Mouse (Mus musculus) frontal cortex, adult (tissue): ENCODE data around the gene Traf4.
"Not testable (repeated sequence)": the region's sequence is repeated elsewhere in the genome, so short reads cannot be mapped to it uniquely, and the experiment has no call there.

Experiments
- ATAC-seq: cut with Nextera tagmentation; 2 replicates; pipeline ENCODE4 v1.9.2; 2017; ENCODE audit warnings: mild to moderate bottlenecking, moderate library complexity, mixed read lengths; ENCODE audit not compliant: low TSS enrichment

Traf4 gene

DNA sequence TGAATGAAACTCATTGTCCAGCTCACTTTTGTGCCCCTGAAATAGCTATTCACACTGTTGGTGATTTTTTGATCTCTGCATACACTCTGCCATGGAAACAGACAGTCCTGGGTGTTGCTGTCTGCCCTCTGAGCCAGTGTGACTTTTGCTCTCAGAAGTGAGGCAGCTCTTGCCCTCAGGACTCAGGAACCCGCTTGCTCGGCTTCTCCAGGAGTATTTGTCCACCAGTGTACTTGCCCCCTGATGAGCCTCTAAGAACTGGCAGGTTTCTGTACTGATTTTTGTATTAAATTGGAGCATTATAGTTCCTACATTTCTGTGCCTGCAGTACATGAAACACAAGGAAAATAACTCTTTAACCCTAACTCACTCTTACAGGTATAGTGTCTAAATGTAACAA lies 21.9 kb downstream of the Traf4 start:
- no peak for ATAC-seq

- ATAC-seq = no peak
Measured at GRCm38 (mm10) chr11:78140665-78141064, 24.7 kb downstream of the Traf4 start.

DNA sequence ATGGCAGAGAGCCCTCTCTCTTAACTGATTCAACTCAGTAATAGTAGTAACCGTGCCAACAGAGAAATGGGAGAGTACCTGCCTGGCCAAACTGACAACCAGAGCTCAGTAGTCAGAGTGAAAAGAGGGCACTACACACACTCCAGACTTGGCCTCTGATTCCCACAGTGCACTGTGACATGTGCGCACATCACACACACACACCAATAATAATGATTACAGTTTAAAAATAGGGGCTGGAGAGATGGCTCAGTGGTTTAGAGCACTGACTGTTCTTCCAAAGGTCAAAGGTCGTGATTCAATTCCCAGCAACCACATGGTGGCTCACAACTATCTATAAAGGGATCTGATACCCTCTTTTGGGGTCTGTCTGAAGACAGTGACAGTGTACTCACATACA lies 27.4 kb downstream of the Traf4 start:
- no peak for ATAC-seq

GRCm38 (mm10) chr11:78137584-78137983 lies 27.8 kb downstream of the Traf4 start:
- no peak for ATAC-seq

DNA sequence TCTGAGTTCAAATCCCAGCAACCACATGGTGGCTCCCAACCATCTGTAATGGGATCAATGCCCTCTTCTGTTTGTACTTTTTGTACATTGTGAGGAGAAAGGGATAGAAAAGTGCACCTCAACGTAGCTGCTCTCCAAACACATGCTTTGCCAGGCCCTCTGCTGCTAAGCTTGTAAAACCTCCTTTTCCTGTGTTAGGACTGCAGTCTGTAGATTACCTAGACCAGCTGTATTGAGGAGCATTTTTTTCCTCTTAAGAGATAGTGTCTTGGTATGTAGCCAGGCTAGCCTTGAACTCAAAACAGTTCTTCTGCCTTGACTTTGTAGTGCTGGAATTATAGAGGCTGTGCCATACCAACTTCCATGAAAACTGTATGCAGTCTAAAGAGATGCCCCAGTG lies 29.3 kb downstream of the Traf4 start:
- ATAC-seq = no peak

DNA sequence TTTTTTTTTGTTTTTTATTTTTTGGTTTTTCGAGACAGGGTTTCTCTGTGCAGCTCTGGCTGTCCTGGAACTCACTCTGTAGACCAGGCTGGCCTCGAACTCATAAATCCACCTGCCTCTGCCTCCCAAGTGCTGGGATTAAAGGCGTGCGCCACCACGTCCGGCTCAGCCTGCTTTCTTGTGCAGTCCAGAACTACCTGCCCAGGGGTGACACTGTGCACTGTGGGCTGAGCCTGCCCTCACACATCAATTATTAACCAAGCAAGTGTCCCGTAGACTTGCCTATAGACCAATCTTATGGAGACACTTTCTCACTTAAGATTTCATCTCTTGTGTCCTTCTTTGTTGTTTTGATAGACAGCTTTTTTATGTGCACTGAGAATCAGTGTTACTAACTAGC lies 30.1 kb downstream of the Traf4 start:
- not testable (repeated sequence) for ATAC-seq

DNA sequence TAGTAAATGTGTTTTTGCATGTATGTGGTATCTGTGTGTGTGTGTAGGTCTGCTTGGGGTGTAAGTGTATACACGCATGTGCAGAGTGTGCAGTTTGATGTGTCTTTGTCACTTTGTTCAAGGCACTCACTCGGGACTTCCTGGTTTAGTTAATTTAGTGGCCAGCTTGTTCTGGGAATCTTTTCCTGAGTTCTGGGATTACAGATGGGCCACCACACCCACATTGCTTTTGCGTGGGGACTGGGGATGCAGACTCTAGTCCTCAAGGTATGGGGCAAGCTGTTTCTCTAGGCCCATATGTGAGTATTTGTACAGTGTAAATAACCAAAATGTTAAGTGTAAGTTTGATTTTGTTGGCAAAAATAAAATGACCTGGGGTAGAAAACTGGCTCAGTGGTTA lies 31.0 kb downstream of the Traf4 start:
- no peak; the same call in 1 of the 2 replicates for ATAC-seq

DNA sequence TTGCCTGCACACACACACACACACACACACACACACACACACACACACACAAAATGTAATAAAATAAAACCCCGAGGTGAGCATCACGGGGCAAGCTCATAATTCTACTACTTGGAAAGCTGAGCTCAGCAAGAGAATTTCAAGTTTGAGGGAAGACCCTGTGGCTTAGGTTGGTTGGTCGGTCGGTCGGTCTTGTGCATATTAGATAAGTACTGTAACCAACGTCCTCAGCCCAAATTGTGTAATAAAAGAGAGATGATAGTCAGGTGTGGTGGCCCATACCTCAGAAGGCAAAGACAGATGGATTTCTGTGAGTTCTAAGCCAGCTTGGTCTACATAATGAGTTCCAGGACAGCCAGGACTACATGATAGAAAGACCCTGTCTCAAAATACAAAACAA lies 31.5 kb downstream of the Traf4 start:
- ATAC-seq = no peak

DNA sequence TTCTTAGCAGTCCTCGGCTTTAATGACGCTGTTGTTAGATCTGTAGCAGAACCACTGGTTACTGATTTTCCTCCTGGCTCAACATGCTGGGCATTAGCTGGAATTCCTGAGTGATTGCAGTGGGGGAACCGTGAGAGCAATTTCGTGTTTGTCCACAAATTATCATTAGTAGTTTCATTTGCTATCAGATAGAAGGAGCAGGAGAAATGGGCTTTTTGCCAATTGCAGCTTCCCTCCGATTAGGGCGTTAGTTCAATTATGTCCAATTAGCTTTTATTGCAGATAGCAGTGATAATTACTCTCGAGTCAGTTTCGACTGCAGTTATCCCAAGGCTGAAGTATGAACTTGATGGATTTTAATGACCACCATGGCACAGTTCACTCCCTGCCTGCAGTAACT lies 35.9 kb downstream of the Traf4 start:
- no peak for ATAC-seq

GRCm38 (mm10) chr11:78126739-78127138 lies 38.6 kb downstream of the Traf4 start:
- ATAC-seq = no peak

- no peak for ATAC-seq
Measured at GRCm38 (mm10) chr11:78125691-78126090, 39.7 kb downstream of the Traf4 start.

GRCm38 (mm10) chr11:78123782-78124181 lies 41.6 kb downstream of the Traf4 start:
- no peak for ATAC-seq

DNA sequence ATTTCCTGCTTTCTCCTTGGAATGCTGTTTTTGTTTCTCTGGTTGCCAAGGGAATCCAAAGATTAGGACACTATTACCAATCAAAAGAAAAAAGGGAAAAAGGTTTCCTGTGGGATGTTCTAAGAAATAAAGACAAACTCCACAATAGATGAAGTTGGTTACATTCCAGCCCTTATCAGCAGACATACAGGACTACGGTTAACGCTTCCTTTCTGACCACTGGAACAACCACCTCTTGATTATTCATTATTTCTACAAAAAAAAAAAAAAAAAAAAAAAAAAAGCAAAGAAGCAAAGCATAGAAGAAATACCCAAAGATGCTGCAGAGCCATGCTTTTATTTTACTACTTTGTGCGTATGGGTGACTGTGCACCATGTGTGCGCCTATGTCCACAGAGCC lies 42.6 kb downstream of the Traf4 start:
- ATAC-seq = no peak

GRCm38 (mm10) chr11:78121176-78121575 lies 44.2 kb downstream of the Traf4 start:
- ATAC-seq = no peak

DNA sequence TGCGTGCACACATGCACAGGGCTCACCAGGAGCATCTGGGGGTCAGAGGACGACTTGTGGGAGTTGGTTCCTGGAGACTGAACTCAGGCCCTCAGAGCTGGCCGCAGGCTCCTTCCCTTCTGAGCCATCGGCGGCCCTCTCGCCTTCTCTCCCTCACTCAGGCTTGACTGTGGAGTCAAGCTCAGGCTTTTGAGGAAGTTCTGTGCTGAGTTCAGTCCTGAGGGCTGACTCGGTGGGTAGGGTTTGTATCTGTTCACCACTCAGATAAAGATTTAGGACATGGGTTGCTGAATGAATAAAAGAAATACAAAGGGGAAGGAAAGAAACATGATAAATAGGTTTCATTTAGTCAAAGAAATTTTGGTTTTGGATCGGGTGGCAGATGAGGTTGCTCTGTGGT lies 45.5 kb downstream of the Traf4 start:
- no peak for ATAC-seq

DNA sequence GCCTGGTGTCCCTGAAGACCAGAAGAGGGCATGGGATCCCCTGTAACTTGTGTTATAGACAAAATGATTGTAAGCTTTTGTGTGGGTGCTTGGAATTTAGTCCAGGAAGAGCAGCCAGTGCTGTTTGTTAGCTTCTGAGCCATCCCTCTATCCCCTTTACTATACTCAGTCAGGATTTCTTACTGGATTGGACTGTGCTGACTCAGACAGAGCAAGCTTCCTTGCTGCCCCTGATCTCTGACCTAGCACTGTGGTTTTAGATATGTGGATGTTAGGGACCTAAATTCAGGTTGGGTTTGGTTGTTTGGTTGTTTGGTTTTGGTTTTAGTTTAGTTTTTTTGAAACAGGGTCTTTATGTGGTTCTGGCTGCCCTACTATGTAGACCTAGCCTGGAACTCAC lies 46.9 kb downstream of the Traf4 start:
- no peak for ATAC-seq

DNA sequence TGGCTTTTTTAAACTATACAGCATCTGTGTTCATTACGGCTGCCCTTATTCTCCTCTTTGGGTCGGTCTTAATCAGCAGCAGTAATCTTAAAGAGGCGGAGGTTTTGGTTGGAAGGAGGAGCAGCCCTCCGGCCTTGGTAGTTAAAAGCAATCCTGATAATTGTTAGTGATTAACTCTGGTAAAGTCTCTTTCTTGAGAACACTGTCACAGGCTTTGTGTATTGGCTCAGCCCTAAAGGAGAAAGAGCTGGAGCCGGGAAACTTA lies 49.3 kb downstream of the Traf4 start:
- no peak for ATAC-seq

DNA sequence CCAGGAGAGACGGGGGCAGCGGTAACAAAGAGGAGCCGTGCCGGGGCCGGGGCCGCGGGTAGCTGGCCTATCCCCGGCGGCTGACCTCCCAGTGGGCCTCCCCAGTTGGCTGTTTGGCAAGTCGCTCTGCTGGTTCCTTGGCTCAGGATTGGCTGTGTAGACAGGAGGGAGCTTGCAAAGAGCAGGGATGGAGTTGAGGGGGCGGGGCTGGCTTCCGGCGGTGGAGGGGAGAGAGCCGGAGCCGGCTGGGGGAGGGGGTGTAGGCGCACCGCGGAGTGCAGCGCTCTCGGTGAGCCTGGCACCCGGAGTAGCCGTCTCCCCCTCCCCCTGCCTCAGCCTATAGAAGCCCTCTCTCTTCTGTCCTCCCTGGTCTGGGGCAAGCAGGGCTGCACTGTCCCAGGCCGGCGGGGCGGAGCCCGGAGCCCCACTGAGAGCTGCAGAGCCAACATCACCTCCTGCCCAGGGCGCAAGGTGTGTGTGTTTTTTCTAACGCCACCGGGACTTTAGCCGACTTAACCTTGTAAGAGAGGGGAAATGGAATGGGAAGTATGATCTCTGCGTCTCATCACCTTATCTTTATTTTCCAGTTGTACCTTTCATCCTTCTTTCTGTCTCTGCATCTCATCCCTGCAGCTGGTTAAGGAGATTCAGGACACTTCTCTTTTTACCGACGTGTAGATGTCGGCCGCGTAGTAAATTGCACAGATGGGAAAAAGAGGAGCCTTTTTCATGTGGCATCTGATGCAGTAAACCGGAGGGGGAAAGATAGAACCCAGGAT lies 49.8 kb downstream of the Traf4 start:
- ATAC-seq = peak; percentile 99

- no peak for ATAC-seq
Measured at GRCm38 (mm10) chr11:78114676-78115366, 50.6 kb downstream of the Traf4 start.

- no peak for ATAC-seq
Measured at GRCm38 (mm10) chr11:78113616-78114015, 51.8 kb downstream of the Traf4 start.
